Mouse (Mus musculus): Measurements from ENCODE around the gene Foxn3.

GRCm38 (mm10) chr12:99331341-99331947 is 231.9 kb downstream of the Foxn3 start:
- TF ChIP-seq CTCF (conservative IDR thresholded peaks at IDR 0.05 in 1 of 2, IDR thresholded peaks at IDR 0.05 in 1 of 2; ENCODE audit: low read depth in 2 of 2, low read length in 2 of 2): no peak
- no peak for TF ChIP-seq TCF12 (IDR thresholded peaks at IDR 0.05; ENCODE audit: low read depth, low read length)
- TF ChIP-seq POLR2A (IDR thresholded peaks at IDR 0.05; ENCODE audit: low read depth, low read length): no peak
- TF ChIP-seq MAX (IDR thresholded peaks at IDR 0.05; ENCODE audit: low read length): no peak
- no peak for TF ChIP-seq NRF1 (IDR thresholded peaks at IDR 0.05; ENCODE audit: low read depth, low read length)
- no peak for TF ChIP-seq ETS1 (conservative IDR thresholded peaks at IDR 0.05; ENCODE audit: low read depth, low read length)
- no peak for TF ChIP-seq BHLHE40 (IDR thresholded peaks at IDR 0.05; ENCODE audit: low read depth, low read length)
- no peak for TF ChIP-seq ZNF384 (IDR thresholded peaks at IDR 0.05; ENCODE audit: low read depth, low read length)
- no peak for TF ChIP-seq ZMIZ1 (IDR thresholded peaks at IDR 0.05; ENCODE audit: low read depth, low read length)
- TF ChIP-seq MXI1 (IDR thresholded peaks at IDR 0.05; ENCODE audit: low read depth, low read length): no peak
- TF ChIP-seq UBTF (IDR thresholded peaks at IDR 0.05; ENCODE audit: low read depth, low read length): no peak
- no peak for TF ChIP-seq EP300 (IDR thresholded peaks at IDR 0.05; ENCODE audit: low read length)
- TF ChIP-seq ZC3H11A (IDR thresholded peaks at IDR 0.05; ENCODE audit: low read depth, low read length): no peak

All from CH12.LX (cell line).